Mouse (Mus musculus) C2C12 (cell line): ENCODE data around the gene Zpr1. TPM values are rescaled to one million over a fixed set of nuclear protein-coding genes. Genes with fewer than 3 reads are reported as not detected.

Experiments
- H3K27me3 ChIP-seq: one replicate; pipeline ENCODE4 v1.6.1; 2011; ENCODE audit not compliant: control insufficient read depth, insufficient read depth, insufficient read length
- H3K36me3 ChIP-seq: one replicate; pipeline ENCODE4 v1.6.1; 2011; ENCODE audit not compliant: control insufficient read depth, insufficient read depth
- H3K4me3 ChIP-seq: one replicate; pipeline ENCODE4 v1.5.1; 2011; ENCODE audit warnings: mild to moderate bottlenecking, control low read depth; ENCODE audit not compliant: poor library complexity, insufficient read depth, severe bottlenecking
- H3K79me2 ChIP-seq: one replicate; pipeline ENCODE4 v1.6.1; 2011; ENCODE audit not compliant: control insufficient read depth, insufficient read depth
- H3K79me3 ChIP-seq: one replicate; pipeline ENCODE4 v1.6.1; 2011; ENCODE audit warnings: low read depth, control low read depth
- H3ac ChIP-seq: one replicate; pipeline ENCODE3; 2011; ENCODE audit warnings: low read depth; ENCODE audit not compliant: control insufficient read depth, insufficient read length
- CEBPB ChIP-seq: IDR thresholded peaks from one replicate; pipeline ENCODE4 v1.6.1; 2011; ENCODE audit warnings: low read depth, mild to moderate bottlenecking, control low read depth, moderate library complexity
- CTCF ChIP-seq: IDR thresholded peaks from one replicate; pipeline ENCODE4 v1.5.1; 2011; ENCODE audit not compliant: control insufficient read depth, insufficient read depth, insufficient read length
- FOSL1 ChIP-seq: IDR thresholded peaks from one replicate; pipeline ENCODE4 v1.8.0; 2011; ENCODE audit warnings: mild to moderate bottlenecking, low read length; ENCODE audit not compliant: poor library complexity, insufficient read depth, severe bottlenecking
- MAX ChIP-seq: IDR thresholded peaks from one replicate; pipeline ENCODE4 v1.6.1; 2011; ENCODE audit warnings: mild to moderate bottlenecking, control low read depth
- MYOD1 ChIP-seq: IDR thresholded peaks from one replicate; pipeline ENCODE4 v1.6.1; 2011; ENCODE audit warnings: low read depth; ENCODE audit not compliant: control insufficient read depth, insufficient read length
- MYOG ChIP-seq: IDR thresholded peaks from one replicate; pipeline ENCODE4 v1.6.1; 2011; ENCODE audit not compliant: control insufficient read depth, insufficient read length; ENCODE audit errors: extremely low read depth
- USF1 ChIP-seq: IDR thresholded peaks from one replicate; pipeline ENCODE4 v1.6.1; 2011; ENCODE audit warnings: low read depth, mild to moderate bottlenecking, control low read depth, moderate library complexity
- polyA plus RNA-seq: library from polyadenylated mRNA; unstranded; fragments of >200 nt; fragmentation: generic; extraction: Trizol; gene quantifications from one replicate; pipeline ENCODE4 v1.2.1, GENCODE M21; 2012; ENCODE audit warnings: missing spikeins

The Zpr1 gene
- polyA plus RNA-seq, 1 experiment, result 40.1 TPM

DNA sequence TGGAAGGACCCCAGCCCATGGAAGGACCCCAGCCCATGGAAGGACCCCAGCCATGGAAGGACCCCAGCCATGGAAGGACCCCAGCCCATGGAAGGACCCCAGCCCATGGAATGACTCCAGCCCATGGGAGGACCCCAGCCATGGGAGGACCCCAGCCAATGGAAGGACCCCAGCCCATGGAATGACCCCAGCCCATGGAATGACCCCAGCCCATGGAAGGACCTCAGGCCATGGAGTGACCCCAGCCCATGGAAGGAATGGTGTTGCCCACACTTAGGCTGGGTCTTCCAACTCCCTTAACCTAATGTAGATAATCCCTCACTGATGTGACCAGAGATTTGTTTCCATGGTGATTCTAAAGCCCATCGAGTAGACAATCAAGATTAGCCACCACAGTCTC is 58.4 kb downstream of the Zpr1 start:
- Histone ChIP-seq H3ac (no peak overlapping the region), H3K79me2 (no peaks in the 10 kb centered on the region), H3K36me3 (no peaks in the 10 kb centered on the region), H3K27me3 (peaks cover 26% of the 10 kb centered on the region), H3K4me3 (no peak overlapping the region), H3K79me3 (no peaks in the 10 kb centered on the region)
- TF ChIP-seq MYOG, result no peak
- TF ChIP-seq MYOD1, result no peak
- no peak for TF ChIP-seq USF1
- no peak for TF ChIP-seq CEBPB
- TF ChIP-seq CTCF, result no peak
- TF ChIP-seq MAX, result no peak
- TF ChIP-seq FOSL1, result no peak

Other genes starting within 250 kb of the Zpr1 start
- gene Apoa1, start 44.5 kb upstream of the Zpr1 start, polyA plus RNA-seq, result not detected
- not detected for gene Apoc3, start 37.4 kb upstream of the Zpr1 start, polyA plus RNA-seq
- gene Apoa4, start 32.4 kb upstream of the Zpr1 start, polyA plus RNA-seq, result not detected
- not detected for gene Apoa5, start 4.4 kb upstream of the Zpr1 start, polyA plus RNA-seq
- gene Bud13, start 9.9 kb downstream of the Zpr1 start, polyA plus RNA-seq, result 11.5 TPM
- gene 4931429L15Rik, start 46.9 kb downstream of the Zpr1 start, polyA plus RNA-seq, result not detected